Mouse (Mus musculus) stomach, embryonic 15.5 days (tissue): ENCODE measurements at regions not wholly inside any gene's neighbourhood (a gene's known extent, or its start where the extent isn't known, plus 50 kb on each side); places are given as distances from the start of the nearest gene placed in this dataset.

Source experiments
- ATAC-seq: fragments of 200-750 bp; cut with Nextera tagmentation; 2 replicates; pipeline ENCODE4 v1.8.0; 2017; ENCODE audit warnings: low read depth, moderate number of reproducible peaks, moderate TSS enrichment; ENCODE audit not compliant: insufficient read depth, low FRiP score
- H3K27ac ChIP-seq: fragments of 300-500 bp; sonication (generic); 2 replicates; pipeline ENCODE4 v1.5.1; 2015; ENCODE audit warnings: mild to moderate bottlenecking, inconsistent platforms
- H3K27me3 ChIP-seq: fragments of 300-500 bp; sonication (generic); replicated peaks from 2 replicates; pipeline ENCODE4 v1.6.1; 2015; ENCODE audit warnings: inconsistent platforms
- H3K36me3 ChIP-seq: fragments of 300-500 bp; sonication (generic); 2 replicates; pipeline ENCODE4 v1.6.1; 2015; ENCODE audit warnings: inconsistent platforms
- H3K4me1 ChIP-seq: fragments of 300-500 bp; sonication (generic); 2 replicates; pipeline ENCODE4 v1.6.1; 2015; ENCODE audit warnings: inconsistent platforms
- H3K4me2 ChIP-seq: fragments of 300-500 bp; sonication (generic); 2 replicates; pipeline ENCODE4 v1.6.1; 2015; ENCODE audit warnings: mild to moderate bottlenecking, inconsistent platforms
- H3K4me3 ChIP-seq: fragments of 300-500 bp; sonication (generic); replicated peaks from 2 replicates; pipeline ENCODE4 v1.5.1; 2015; ENCODE audit warnings: inconsistent platforms
- H3K9ac ChIP-seq: fragments of 300-500 bp; sonication (generic); 2 replicates; pipeline ENCODE4 v1.6.1; 2015; ENCODE audit warnings: inconsistent platforms
- H3K9me3 ChIP-seq: fragments of 300-500 bp; sonication (generic); 2 replicates; pipeline ENCODE4 v1.6.1; 2016; ENCODE audit warnings: inconsistent platforms
- WGBS: fragments of 180-500 bp; shearing (Covaris S2); methylation state at CpG from one replicate; pipeline ENCODE4 v1.1.7; 2015; 5-methylcytosine and 5-hydroxymethylcytosine counted together

- Histone ChIP-seq H3K36me3 (no peaks in the 10 kb centered on the region), H3K27me3 (no peaks in the 10 kb centered on the region), H3K4me2 (no peak overlapping the region), H3K9ac (no peak overlapping the region), H3K4me1 (peaks cover 3% of the 10 kb centered on the region; the same call in 1 of the 2 replicates), H3K27ac (0 out of 2 replicates have a peak overlapping the region, but pooled peaks have one; percentile 12), H3K4me3 (no peak overlapping the region), H3K9me3 (no peaks in the 10 kb centered on the region)
- ATAC-seq = no peak
- WGBS = 89% methylated on average over 14 of the region's 14 CpGs
These were observed 164.7 kb upstream of the Slco3a1 start for GRCm38 (mm10) chr7:74719321-74719720.

DNA sequence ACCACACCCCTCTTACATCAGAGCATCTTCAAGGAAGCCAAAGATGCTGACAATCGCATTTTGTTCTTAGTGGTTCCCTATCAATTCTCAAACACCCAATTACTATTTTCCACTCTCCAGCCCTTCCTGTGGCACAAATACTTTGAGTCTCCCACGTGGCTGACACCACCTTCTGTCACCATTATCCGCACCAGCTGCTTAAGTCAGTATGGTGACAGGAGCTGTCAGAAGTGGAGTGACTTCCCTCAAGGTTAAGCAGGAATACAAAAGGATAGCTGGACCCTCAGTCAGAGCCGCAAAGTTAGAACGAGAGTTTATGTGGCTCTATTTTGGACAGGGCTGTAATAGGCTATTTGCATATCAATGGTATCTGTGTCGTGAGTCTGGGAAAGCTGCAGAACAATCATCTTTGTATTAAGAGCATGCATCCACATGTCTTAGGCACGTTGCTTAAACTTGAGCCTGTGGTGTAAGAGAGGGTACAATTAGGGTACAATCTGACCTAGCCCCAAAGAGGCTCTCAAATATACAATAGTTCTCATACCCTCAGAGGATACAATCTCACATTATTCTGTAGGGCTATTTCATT is 155.5 kb upstream of the Slco3a1 start:
- no peak overlapping the region for H3K9ac ChIP-seq
- no peaks in the 10 kb centered on the region for H3K36me3 ChIP-seq
- H3K27ac ChIP-seq = no peak overlapping the region
- H3K4me2 ChIP-seq = no peak overlapping the region
- no peaks in the 10 kb centered on the region for H3K27me3 ChIP-seq
- H3K9me3 ChIP-seq = no peaks in the 10 kb centered on the region
- no peak overlapping the region for H3K4me3 ChIP-seq
- WGBS = 62% methylated on average over 7 of the region's 7 CpGs
- ATAC-seq = no peak
- H3K4me1 ChIP-seq = no peaks in the 10 kb centered on the region

DNA sequence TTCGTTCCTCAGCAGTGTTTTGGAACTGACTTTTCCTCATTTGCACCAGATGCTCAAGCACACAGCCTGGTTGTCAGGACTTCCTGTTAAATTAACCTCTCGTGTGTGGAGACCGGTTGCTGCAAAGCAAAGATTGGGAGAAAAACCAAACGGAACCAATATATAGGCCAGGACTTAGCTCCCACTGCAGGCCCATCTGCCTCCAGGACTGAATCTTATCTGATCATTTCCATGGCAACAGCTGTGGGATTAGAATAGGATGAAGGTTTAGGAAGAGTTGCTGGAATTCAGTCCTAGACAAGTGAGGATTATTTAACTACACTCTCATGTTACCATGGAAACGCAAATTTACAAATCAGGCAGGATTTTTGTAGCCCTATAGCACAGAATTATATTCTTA is 154.4 kb upstream of the Slco3a1 start:
- no peak overlapping the region for H3K9ac ChIP-seq
- H3K27ac ChIP-seq = no peak overlapping the region
- no peaks in the 10 kb centered on the region for H3K27me3 ChIP-seq
- no peak for ATAC-seq
- no peaks in the 10 kb centered on the region for H3K4me1 ChIP-seq
- no peak overlapping the region for H3K4me3 ChIP-seq
- no peak overlapping the region for H3K4me2 ChIP-seq
- 40% methylated on average over 5 of the region's 5 CpGs for WGBS
- H3K36me3 ChIP-seq = no peaks in the 10 kb centered on the region
- H3K9me3 ChIP-seq = no peaks in the 10 kb centered on the region

DNA sequence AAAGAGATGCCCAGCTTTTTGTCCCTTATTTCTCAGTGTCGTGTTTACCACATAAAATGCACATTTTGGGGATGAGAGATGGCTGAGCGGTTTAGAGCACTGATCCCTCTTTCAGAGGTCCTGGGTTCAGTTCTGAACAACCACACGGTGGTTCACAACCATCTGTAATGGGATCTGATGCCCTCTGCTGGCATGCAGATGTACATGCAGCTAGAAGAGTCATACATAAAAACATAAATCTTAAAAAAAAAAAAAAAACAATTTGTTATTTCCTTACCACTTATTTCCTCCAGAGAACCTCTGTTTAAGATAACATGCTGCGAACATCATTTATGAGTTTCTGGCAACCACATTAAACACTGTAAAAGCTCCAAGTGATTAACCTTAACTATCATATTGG is 149.0 kb upstream of the Slco3a1 start:
- 68% methylated on average over 4 of the region's 4 CpGs for WGBS
- no peak overlapping the region for H3K4me3 ChIP-seq
- no peak overlapping the region for H3K27ac ChIP-seq
- no peaks in the 10 kb centered on the region for H3K4me1 ChIP-seq
- H3K27me3 ChIP-seq = no peaks in the 10 kb centered on the region
- no peak for ATAC-seq
- no peaks in the 10 kb centered on the region for H3K9me3 ChIP-seq
- H3K4me2 ChIP-seq = no peak overlapping the region
- H3K9ac ChIP-seq = no peak overlapping the region
- H3K36me3 ChIP-seq = no peaks in the 10 kb centered on the region

GRCm38 (mm10) chr7:74697794-74698354 is 143.3 kb upstream of the Slco3a1 start:
- Histone ChIP-seq H3K4me2 (no peak overlapping the region), H3K4me3 (no peak overlapping the region), H3K9ac (no peak overlapping the region), H3K27ac (no peak overlapping the region), H3K36me3 (no peaks in the 10 kb centered on the region), H3K27me3 (no peaks in the 10 kb centered on the region), H3K4me1 (no peaks in the 10 kb centered on the region), H3K9me3 (no peaks in the 10 kb centered on the region)
- 76% methylated on average over 3 of the region's 3 CpGs for WGBS
- no peak for ATAC-seq

GRCm38 (mm10) chr7:74696286-74696685 is 141.7 kb upstream of the Slco3a1 start:
- Histone ChIP-seq H3K27ac (no peak overlapping the region), H3K36me3 (no peaks in the 10 kb centered on the region), H3K9ac (no peak overlapping the region), H3K4me1 (no peaks in the 10 kb centered on the region), H3K9me3 (no peaks in the 10 kb centered on the region), H3K4me3 (no peak overlapping the region), H3K4me2 (no peak overlapping the region), H3K27me3 (no peaks in the 10 kb centered on the region)
- ATAC-seq = no peak
- 86% methylated on average over 4 of the region's 4 CpGs for WGBS

DNA sequence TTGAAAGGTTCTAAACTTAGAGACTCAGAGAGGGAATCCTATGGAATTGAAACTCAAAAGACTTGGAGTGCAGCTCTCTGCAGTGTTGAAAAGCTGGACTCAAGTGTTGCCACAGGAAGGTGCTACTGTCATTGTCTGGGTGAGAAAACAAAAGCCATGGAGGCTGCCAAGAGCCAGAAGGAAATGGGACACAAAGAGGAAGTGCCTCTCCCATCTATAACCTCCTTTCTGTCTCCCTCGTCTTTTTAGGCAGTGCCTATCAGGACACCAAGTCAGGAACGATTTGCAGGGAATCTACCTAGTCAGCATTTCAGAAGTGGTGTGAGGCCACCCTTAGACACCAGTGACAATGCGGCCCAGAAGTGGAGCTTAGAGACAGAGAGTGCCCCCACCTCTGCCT is 138.5 kb upstream of the Slco3a1 start:
- WGBS = 63% methylated on average over 3 of the region's 3 CpGs
- no peak overlapping the region for H3K4me3 ChIP-seq
- H3K36me3 ChIP-seq = no peaks in the 10 kb centered on the region
- ATAC-seq = no peak
- H3K9me3 ChIP-seq = no peaks in the 10 kb centered on the region
- H3K4me2 ChIP-seq = no peak overlapping the region
- H3K27ac ChIP-seq = no peak overlapping the region
- H3K9ac ChIP-seq = no peak overlapping the region
- no peaks in the 10 kb centered on the region for H3K27me3 ChIP-seq
- H3K4me1 ChIP-seq = no peaks in the 10 kb centered on the region

- no peaks in the 10 kb centered on the region for H3K4me1 ChIP-seq
- no peak for ATAC-seq
- no peaks in the 10 kb centered on the region for H3K27me3 ChIP-seq
- H3K27ac ChIP-seq = no peak overlapping the region
- no peak overlapping the region for H3K9ac ChIP-seq
- no peak overlapping the region for H3K4me3 ChIP-seq
- H3K4me2 ChIP-seq = no peak overlapping the region
- H3K36me3 ChIP-seq = no peaks in the 10 kb centered on the region
- H3K9me3 ChIP-seq = no peaks in the 10 kb centered on the region
These were observed 136.1 kb upstream of the Slco3a1 start for GRCm38 (mm10) chr7:74690706-74691105.

- no peaks in the 10 kb centered on the region for H3K27me3 ChIP-seq
- H3K9ac ChIP-seq = no peak overlapping the region
- no peaks in the 10 kb centered on the region for H3K36me3 ChIP-seq
- H3K9me3 ChIP-seq = no peaks in the 10 kb centered on the region
- H3K4me1 ChIP-seq = no peaks in the 10 kb centered on the region
- H3K4me3 ChIP-seq = no peak overlapping the region
- H3K27ac ChIP-seq = no peak overlapping the region
- WGBS = 78% methylated on average over 7 of the region's 7 CpGs
- ATAC-seq = no peak
- H3K4me2 ChIP-seq = no peak overlapping the region
These were observed 133.6 kb upstream of the Slco3a1 start for GRCm38 (mm10) chr7:74688116-74688702.

DNA sequence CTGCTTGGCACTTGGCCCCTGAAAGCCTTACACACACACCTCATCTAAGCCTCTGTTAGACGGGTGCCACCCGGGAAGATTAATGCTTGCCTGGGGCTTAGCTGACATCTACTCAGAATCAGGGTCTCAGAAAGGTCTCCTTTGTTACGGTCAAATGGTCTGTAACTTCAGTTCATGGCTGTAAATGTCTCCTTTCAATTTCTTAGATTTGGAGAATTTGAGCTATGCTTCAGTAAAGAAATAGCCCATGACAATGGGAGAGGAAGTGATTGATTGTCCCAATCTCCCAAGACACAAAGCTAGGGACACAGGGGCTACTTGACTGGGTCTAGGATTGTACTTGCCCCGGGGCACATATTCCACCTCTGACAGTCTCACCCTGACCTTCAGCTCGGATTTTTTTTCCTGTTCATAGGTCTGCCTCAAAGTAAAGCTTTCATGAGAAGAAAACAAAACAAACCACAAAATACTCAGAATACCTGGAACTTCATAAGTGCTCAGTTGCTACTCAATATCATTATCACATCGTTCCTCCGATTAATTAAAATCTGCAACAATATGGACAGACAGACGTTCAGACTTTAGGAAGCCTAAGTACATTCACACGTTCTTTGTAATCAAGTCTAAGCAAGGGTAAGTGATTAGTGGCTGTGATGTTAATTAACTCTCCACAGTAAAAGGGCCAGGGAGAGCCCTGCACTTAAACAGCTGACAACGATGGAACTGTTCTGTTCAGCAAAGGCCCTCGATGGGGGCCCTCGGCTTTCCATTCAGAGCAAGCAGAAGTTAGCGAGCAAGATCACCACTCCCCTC is 132.9 kb upstream of the Slco3a1 start:
- Histone ChIP-seq H3K9me3 (no peaks in the 10 kb centered on the region), H3K36me3 (no peaks in the 10 kb centered on the region), H3K27ac (no peak overlapping the region), H3K4me2 (no peak overlapping the region), H3K27me3 (no peaks in the 10 kb centered on the region), H3K4me1 (no peaks in the 10 kb centered on the region), H3K4me3 (no peak overlapping the region), H3K9ac (no peak overlapping the region)
- ATAC-seq = no peak
- 63% methylated on average over 13 of the region's 13 CpGs for WGBS

DNA sequence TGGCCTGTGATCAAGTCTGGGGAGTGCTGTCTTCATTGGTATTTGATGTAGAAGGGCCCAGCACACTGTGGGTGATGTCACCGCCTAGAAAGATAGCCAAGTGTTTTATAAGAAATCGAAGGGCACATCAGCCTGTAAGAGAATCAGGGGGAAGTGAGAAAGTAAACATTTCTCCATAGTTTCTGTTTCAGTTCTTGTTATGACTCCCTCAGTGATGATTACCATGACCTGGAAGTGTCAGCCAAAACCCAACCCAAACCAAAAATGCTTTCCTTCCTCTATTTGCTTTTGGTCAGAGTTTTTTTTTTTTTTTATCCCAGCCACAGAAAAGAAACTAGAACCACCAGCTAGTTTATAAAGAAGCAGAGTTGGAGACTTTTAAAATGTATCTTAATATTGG is 129.4 kb upstream of the Slco3a1 start:
- Histone ChIP-seq H3K4me1 (no peaks in the 10 kb centered on the region), H3K9me3 (no peaks in the 10 kb centered on the region), H3K27ac (no peak overlapping the region), H3K4me2 (no peak overlapping the region), H3K4me3 (no peak overlapping the region), H3K36me3 (no peaks in the 10 kb centered on the region), H3K27me3 (no peaks in the 10 kb centered on the region), H3K9ac (no peak overlapping the region)
- no peak for ATAC-seq
- 55% methylated on average over 2 of the region's 2 CpGs for WGBS

- H3K27ac ChIP-seq = no peak overlapping the region
- H3K4me2 ChIP-seq = no peak overlapping the region
- H3K9me3 ChIP-seq = no peaks in the 10 kb centered on the region
- ATAC-seq = no peak
- no peaks in the 10 kb centered on the region for H3K27me3 ChIP-seq
- no peaks in the 10 kb centered on the region for H3K36me3 ChIP-seq
- H3K9ac ChIP-seq = no peak overlapping the region
- 73% methylated on average over 4 of the region's 4 CpGs for WGBS
- no peak overlapping the region for H3K4me3 ChIP-seq
- no peaks in the 10 kb centered on the region for H3K4me1 ChIP-seq
These were observed 119.2 kb upstream of the Slco3a1 start for GRCm38 (mm10) chr7:74673626-74674295.
